Mouse (Mus musculus): ENCODE measurements around the gene E330009J07Rik. TPM values are rescaled to one million over a fixed set of nuclear protein-coding genes. Genes with fewer than 3 reads are reported as not detected.

E330009J07Rik gene
- 1 to 10 TPM; 3.2 to 9.1 (median 6.1) TPM for polyA plus RNA-seq (2017; shearing (Covaris generic))

DNA sequence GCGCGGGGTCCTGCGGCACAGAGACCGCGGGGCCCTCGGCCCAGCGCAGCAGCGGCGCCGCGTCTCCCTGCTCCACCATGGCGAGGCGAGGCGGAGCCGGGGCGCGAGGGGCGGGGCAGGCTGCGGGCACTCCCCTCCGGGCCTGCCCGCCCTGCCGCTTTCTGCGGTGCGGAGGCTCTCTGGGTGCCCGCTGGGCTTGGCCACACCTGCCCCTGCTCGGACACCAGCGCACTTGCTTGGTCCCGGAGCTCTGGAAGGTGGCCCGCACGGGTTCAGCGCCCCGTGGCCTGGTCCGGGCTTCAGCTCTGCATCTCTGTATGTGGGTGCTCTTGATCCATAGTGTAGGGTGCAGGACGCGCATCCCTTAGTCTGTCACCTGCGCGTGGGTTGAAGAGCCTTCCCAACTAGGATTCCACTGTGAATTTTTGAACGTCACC lies at the start of gene E330009J07Rik:
E330009J07Rik (minus strand) TSS at position 89 of the 437 bp plus-strand sequence.
- ATAC-seq, result peak; percentile 80

- no peak for ATAC-seq
Measured at GRCm38 (mm10) chr6:40482318-40482717, 46.4 kb upstream of the E330009J07Rik start.

DNA sequence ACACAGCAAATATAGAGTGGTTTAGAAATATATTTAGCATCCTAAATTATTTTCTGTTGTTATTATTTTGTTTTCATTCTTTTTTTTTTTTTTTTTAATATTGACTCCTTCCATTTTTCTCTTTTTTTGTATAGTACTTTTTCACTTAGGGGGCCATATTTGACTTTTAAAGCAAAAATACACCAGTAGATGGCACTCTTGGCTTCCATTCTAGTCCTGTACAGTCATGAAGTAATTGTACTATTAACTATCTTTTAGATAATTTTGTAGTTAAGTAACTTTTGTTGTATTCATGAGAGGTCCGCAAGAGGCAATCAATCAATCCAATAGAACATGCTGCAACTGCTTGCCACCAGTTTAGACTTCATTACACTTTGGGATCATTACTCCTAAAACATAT lies 43.8 kb upstream of the E330009J07Rik start:
- ATAC-seq, result peak; percentile 58

DNA sequence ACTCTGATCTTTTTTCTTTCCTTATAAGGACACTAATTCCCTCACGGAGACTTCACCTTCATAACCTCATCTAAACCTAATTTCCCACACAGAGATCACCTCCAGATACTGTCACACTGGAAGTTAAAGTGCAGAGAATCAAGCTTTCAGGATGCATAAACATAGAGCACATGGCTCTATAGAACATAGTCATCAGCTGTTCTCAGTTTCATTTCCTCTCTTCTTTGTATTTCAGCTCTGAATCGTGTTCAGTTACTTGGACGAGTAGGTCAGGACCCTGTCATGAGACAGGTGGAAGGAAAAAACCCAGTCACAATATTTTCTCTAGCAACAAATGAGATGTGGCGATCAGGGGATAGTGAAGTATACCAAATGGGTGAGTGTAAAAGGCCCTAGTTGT lies 40.2 kb upstream of the E330009J07Rik start:
- ATAC-seq, result no peak

DNA sequence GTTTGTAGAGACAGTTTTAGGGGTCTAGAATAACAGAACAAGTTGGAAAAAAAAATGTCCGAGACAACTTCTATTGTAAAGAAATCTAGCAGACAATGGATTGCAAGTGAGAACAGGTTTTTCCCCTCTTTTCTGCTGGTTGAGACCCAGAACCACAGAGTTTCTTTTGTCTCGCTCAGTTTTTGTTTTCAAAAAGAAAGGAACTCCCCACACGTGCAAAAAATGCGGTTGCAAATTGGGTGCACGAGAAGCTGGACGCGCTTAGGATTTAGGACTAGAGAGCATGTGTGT lies 35.7 kb upstream of the E330009J07Rik start:
- no peak for ATAC-seq

DNA sequence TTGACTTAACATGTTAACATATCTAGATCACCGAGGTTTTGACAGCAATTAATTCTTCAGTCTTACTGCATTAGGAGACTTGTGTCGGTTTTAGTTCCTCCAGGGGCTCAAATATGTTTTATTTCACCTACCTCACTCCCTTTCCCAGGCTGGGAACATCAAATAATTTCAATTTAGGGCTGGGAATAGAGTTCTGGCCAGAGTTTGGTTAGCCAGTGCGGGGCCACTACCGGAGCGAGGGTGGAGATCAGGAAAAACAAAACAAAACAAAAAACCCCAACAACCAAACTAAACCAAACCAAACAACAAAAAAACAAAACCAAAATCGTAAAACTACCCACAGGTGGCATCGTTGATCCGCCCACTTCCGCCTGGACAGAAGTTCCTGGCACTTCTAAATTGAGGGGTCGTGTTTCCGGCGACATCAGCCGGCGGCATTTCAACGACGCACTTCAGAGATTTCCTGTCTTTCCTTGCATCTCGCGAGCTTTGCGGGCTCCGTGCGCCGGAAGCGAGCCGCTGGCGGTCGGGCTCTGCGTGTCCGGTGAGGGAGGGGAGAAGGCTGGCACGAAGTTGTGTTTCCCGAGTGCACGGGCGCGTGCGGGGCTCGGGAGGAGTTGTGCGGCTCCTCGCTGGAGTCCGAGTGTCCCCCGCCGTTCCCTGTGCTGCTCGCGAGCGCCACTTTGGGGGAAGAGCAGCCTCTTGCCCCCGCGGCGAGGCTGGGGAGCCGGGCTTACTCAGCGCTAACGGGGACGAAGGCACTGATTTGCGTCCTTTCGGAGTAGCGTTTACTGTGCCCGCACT lies 35.2 kb upstream of the E330009J07Rik start, which contains the start of gene Ssbp1:
Ssbp1 (plus strand) TSS at position 437 of the 804 bp plus-strand sequence.
- ATAC-seq, result peak; percentile 94

GRCm38 (mm10) chr6:40465710-40466109 lies 29.8 kb upstream of the E330009J07Rik start:
- ATAC-seq, result peak; percentile 49

DNA sequence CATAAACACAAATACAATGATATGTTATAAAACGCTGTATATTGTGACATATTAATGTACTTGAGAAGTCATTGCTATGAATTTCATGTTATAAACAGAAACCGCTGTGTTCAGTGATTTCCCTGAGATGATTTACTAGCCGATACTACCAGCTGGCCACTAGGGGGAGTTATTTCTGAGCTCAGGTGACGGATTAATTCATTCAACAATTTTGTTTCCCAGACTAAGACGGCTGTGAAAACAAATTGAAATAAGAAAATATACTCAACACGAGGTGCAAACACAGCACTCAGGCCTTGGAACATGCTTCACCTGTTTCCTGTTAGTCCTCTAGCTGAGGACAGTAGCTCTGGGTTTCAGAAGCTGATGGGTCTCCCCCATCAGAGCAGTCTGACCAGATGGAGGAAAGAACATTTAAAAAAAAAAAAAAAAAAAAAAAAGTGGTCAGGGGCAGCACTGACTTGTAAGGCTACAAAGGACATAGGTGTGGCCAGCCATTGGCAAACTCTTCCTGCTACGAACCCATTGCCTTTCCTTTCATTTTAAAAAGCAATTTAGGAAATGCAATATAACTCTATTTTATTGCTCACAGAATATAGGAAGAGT lies 18.6 kb upstream of the E330009J07Rik start:
- ATAC-seq, result peak; percentile 68

GRCm38 (mm10) chr6:40448626-40449025 lies 12.7 kb upstream of the E330009J07Rik start:
- no peak for ATAC-seq

GRCm38 (mm10) chr6:40443281-40443928 lies 7.5 kb upstream of the E330009J07Rik start:
- ATAC-seq, result no peak

- ATAC-seq, result no peak
Measured at GRCm38 (mm10) chr6:40441755-40442154, 5.8 kb upstream of the E330009J07Rik start.

DNA sequence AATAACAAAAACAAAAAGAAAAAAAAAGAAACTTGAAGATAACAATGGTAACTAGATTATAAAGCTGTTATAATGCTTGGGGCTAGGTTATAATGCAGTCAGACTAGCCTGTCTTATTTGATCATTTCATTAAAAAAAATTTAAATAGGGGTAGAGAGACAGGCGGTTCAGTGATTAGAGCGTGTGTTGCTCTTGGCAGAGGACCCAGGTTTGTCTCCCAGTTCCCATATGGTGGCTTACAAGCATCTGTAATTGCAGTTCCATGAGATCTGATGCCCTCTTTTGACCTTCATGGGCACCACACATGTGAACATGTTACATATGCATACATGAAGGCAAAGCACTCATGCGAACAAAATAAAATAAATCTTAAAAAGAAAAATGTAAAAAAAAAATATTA lies 5.3 kb upstream of the E330009J07Rik start:
- ATAC-seq, result no peak

GRCm38 (mm10) chr6:40439731-40440130 lies 3.8 kb upstream of the E330009J07Rik start:
- ATAC-seq, result peak; percentile 79

DNA sequence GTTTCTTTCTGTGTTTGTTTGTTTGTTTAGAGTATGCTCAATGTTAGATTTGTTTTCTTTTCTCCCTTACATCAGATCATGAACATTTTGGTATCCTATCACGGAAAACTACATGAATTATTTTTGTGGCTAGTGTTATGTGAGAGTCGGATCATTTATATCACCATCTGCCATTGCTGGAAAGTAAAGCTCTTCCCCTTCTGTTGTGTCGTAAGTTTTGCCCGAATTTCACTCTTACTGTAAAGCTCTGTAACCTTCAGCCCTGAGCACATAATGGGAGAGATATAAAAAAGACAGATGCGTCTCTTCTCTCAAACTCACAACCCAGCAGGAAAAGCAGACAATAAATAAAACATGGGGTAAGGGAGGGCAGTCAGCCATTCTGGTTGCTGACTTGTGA lies 3.0 kb upstream of the E330009J07Rik start, which contains the start of gene Wee2:
Wee2 (plus strand) TSS at position 153 of the 400 bp plus-strand sequence.
- no peak for ATAC-seq

DNA sequence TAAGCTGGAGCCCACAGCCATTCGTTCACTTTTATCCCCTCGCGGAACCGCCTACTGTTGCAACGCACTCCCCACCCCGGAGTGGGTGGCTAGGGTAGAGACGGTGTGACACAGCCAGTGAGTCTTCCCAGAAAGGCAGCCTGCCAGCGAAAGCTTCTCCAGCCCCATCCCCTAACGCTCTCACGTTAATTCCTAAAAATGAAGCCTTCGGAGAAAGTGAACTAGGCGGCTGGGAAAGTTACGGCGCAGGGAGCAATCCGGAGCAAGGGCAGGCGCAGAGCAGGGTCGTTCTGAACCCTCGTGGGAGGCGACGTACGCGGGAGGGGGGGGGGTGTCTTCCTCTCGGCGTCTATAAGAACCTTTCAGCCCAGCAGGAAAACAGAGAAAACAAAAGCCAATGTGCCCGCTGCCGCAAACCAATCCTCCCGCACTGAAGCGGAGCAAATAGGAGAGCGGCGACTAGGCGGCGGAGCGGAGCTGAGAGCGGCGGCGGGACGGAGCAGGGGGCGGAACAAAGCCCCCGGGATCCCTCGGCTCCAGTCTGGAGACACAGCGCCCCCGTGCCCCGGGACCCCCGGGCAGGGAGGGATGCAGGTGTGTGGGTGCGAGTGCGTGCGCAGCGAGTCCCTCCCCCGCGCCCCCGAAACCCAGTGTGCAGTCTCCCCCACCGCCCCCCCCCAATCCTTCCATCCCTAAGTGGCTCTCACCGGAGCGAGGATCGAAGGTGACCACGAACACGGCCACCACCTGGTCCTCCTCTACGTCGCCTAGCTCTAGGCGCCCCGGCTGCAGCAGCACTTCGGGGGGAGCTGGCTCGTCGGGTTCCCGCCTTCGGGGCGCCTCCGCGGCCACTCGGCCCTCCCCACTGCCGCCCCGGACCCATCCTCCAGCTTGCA lies 536 bp downstream of the E330009J07Rik start:
- peak; percentile 23 for ATAC-seq

GRCm38 (mm10) chr6:40434697-40435096 lies 1.2 kb downstream of the E330009J07Rik start:
- ATAC-seq, result no peak

GRCm38 (mm10) chr6:40432346-40433275 lies 3.3 kb downstream of the E330009J07Rik start:
- ATAC-seq, result no peak

DNA sequence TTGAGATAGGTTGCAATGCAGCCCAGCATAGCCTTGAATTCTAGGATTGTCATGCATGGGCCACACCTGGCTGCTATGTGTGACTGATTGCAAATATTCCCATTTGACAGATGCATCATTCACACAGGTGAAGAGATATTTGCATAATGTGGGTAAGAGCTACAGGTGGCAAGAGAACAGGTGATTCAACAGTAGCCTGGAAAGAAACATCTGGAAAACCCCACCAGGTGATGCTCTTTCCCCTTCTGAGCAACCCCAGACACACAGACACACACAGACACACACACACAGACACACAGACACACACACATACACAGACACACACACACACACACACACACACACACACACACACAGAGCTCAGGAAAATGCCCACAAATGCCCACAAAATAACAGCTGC lies 4.1 kb downstream of the E330009J07Rik start:
- no peak for ATAC-seq

GRCm38 (mm10) chr6:40431356-40431755 lies 4.6 kb downstream of the E330009J07Rik start:
- no peak for ATAC-seq

- ATAC-seq, result no peak
Measured at GRCm38 (mm10) chr6:40430878-40431277, 5.1 kb downstream of the E330009J07Rik start.

- peak; percentile 30 for ATAC-seq
Measured at GRCm38 (mm10) chr6:40430251-40430650, 5.7 kb downstream of the E330009J07Rik start.

All from inflammation-experienced regulatory T-cells, adult 6 months (primary cell).